Mouse (Mus musculus) liver, embryonic 14.5 days (tissue): ENCODE measurements around the gene Chrm3. TPM values are rescaled to one million over a fixed set of nuclear protein-coding genes. Genes with fewer than 3 reads are reported as not detected.

Experiments
- ATAC-seq: fragments of 200-750 bp; cut with Nextera tagmentation; 2 replicates; pipeline ENCODE4 v1.8.0; 2017; ENCODE audit warnings: moderate number of reproducible peaks, mild to moderate bottlenecking, moderate library complexity; ENCODE audit not compliant: insufficient read depth
- DNase-seq, 3 experiments: peaks; one replicate each; pipeline ENCODE4 v3.0.0-alpha.2; 2012 to 2013; ENCODE audit warnings: low read depth in 3 of 3, low spot score in 3 of 3
- H3K27ac ChIP-seq: fragments of 300-500 bp; sonication (generic); 2 replicates; pipeline ENCODE4 v1.5.1; 2014; ENCODE audit warnings: moderate library complexity, mild to moderate bottlenecking, control low read depth, inconsistent platforms
- H3K27me3 ChIP-seq: fragments of 300-500 bp; sonication (generic); 2 replicates; pipeline ENCODE4 v1.6.1; 2014; ENCODE audit warnings: mild to moderate bottlenecking, low read length, moderate library complexity; ENCODE audit not compliant: control insufficient read depth, insufficient read depth
- H3K36me3 ChIP-seq: fragments of 300-500 bp; sonication (generic); replicated peaks from 2 replicates; pipeline ENCODE4 v1.6.1; 2014; ENCODE audit warnings: low read depth; ENCODE audit not compliant: control insufficient read depth, insufficient read depth
- H3K4me1 ChIP-seq, 2 experiments: fragments of 200-500 bp in 1 of 2; fragments of 300-500 bp in 1 of 2; sonication (generic) in 1 of 2; replicated peaks; 2 replicates each; pipeline ENCODE4 v1.6.1; 2012 to 2014; ENCODE audit warnings: antibody characterized with exemption in 1 of 2, inconsistent platforms in 1 of 2, low read length in 1 of 2; ENCODE audit not compliant: control insufficient read depth in 2 of 2, insufficient read depth in 2 of 2
- H3K4me2 ChIP-seq: fragments of 300-500 bp; sonication (generic); 2 replicates; pipeline ENCODE4 v1.6.1; 2014; ENCODE audit warnings: low read depth, mild to moderate bottlenecking, control low read depth, moderate library complexity
- H3K4me3 ChIP-seq, 2 experiments: fragments of 200-500 bp in 1 of 2; fragments of 300-500 bp in 1 of 2; sonication (generic) in 1 of 2; 2 replicates each; pipeline ENCODE4 v1.5.1; 2012 to 2014; ENCODE audit warnings: low read depth in 2 of 2, low read length in 2 of 2, mild to moderate bottlenecking in 2 of 2, control low read depth in 1 of 2, inconsistent platforms in 1 of 2, moderate library complexity in 1 of 2; ENCODE audit not compliant: insufficient read depth in 1 of 2
- H3K9ac ChIP-seq: fragments of 300-500 bp; sonication (generic); replicated peaks from 2 replicates; pipeline ENCODE4 v1.6.1; 2014; ENCODE audit warnings: mild to moderate bottlenecking, control low read depth, moderate library complexity
- H3K9me3 ChIP-seq: fragments of 300-500 bp; sonication (generic); 2 replicates; pipeline ENCODE4 v1.6.1; 2016; ENCODE audit warnings: low read length, mixed read lengths; ENCODE audit not compliant: control insufficient read depth
- CTCF ChIP-seq: IDR thresholded peaks from 2 replicates; pipeline ENCODE4 v1.5.1; 2016; ENCODE audit warnings: antibody characterized with exemption, low read depth, control low read depth
- EP300 ChIP-seq: IDR thresholded peaks from 2 replicates; pipeline ENCODE4 v1.6.1; 2016; ENCODE audit warnings: antibody characterized with exemption, low read depth
- WGBS: fragments of 180-500 bp; shearing (Covaris S2); extraction: QIAGEN DNeasy Blood & Tissue Kit; methylation state at CpG from one replicate; pipeline ENCODE4 v1.1.7; 2014; ENCODE audit not compliant: insufficient replicate concordance; 5-methylcytosine and 5-hydroxymethylcytosine counted together
- polyA plus RNA-seq, 2 experiments: library from polyadenylated mRNA; depleted of rRNA in 1 of 2; stranded (reverse) in 1 of 2; unstranded in 1 of 2; fragments of >200 nt; fragmentation: Nextera tagmentation in 1 of 2; extraction: Ambion mirVana in 1 of 2; gene quantifications; 2 replicates each; pipeline versions ENCODE4 v1.2.1 to v1.2.3; 2012 to 2014

The Chrm3 gene
- polyA plus RNA-seq, 2 experiments, result 0.03 TPM; not detected in 1

DNA sequence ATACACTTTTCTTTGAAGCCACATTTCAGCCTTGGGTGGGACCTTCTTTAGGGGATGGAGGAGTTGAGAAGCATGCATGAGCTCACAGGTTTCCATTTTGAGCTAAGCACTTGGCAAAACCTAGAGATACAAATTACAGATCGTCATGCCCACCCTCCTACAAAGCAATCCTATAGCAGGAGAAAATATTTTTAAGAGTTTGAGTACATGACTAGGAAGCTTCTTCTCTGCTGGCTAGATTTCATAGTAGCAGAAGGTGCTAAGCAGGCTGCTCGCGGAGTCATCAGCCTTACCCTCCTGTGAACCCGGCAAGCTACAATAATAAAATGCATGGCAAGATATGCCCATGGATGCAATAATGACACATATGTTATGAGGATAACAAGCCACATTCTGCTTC is 124.4 kb downstream of the Chrm3 start:
- no peaks in the 10 kb centered on the region for H3K36me3 ChIP-seq
- ATAC-seq, result no peak
- no peak for DNase-seq
- WGBS, result 81% methylated on average over 4 of the region's 4 CpGs
- TF ChIP-seq CTCF (no peak), EP300 (no peak)
- no peaks in the 10 kb centered on the region for H3K27me3 ChIP-seq
- no peaks in the 10 kb centered on the region for H3K9me3 ChIP-seq
- H3K9ac ChIP-seq, result no peak overlapping the region
- H3K4me1 ChIP-seq, result no peaks in the 10 kb centered on the region
- H3K27ac ChIP-seq, result no peak overlapping the region
- H3K4me2 ChIP-seq, result no peak overlapping the region
- H3K4me3 ChIP-seq, result no peak overlapping the region

DNA sequence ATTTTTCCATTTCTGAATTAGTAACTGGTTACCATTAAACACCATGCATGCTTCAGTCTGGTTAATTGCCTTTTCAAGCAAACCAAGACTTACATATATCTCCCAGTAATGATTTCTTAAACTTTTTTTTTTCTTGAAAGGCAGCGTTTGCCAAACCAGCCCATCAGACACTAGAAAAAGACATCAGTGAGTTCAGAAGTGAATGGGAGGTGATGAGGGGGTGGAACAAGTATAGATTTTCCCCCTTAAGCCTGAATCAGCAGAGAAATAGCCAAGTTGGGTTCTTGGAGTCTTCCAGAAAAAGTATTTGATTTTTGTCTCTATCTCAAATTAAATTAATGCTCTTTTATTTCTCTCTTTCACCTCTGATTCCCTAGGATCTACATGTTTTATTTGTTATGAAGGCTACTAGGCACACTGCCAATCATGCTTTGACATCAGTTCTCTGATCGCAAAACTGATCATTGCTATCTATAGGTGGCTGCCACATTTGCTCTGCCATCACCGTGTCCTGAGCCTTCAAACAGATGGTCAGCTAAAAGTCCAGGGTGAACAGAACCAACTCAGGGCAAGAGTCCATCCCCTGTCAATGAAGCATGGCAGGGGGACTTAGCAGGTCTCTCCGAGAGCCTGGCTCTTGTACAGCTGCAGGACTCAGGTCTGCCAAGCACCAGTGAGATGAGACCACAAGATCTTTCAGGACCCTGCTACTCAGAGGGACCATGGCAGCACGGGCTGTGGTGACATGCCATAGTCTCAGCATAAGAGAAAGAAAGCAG is 125.1 kb downstream of the Chrm3 start:
- Histone ChIP-seq H3K9ac (no peak overlapping the region), H3K36me3 (no peaks in the 10 kb centered on the region), H3K4me1 (no peaks in the 10 kb centered on the region), H3K4me3 (no peak overlapping the region), H3K9me3 (no peaks in the 10 kb centered on the region), H3K4me2 (no peak overlapping the region), H3K27ac (no peak overlapping the region), H3K27me3 (no peaks in the 10 kb centered on the region)
- WGBS, result 48% methylated on average over 5 of the region's 5 CpGs
- ATAC-seq (no peak), DNase-seq (no peak)
- no peak for TF ChIP-seq CTCF
- no peak for TF ChIP-seq EP300

DNA sequence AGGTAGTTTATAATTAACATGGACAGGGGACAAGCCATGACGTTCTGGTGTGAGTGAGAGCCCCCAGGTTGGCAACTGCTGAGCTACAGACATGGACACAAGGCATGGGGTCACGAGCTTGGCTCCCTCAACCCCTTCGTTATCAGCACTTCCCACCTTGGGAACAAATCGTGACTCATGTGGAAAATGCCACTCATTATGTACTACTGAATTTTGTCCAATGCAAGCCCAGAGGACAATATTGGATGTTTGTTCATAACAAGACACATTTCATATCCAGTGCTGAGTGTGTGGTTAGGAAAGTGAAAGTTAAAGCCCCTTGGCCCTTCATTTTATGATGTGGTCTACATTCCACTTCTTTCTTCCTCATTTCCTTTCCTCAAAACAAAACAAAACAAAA is 140.2 kb downstream of the Chrm3 start:
- no peaks in the 10 kb centered on the region for H3K4me1 ChIP-seq
- TF ChIP-seq CTCF (no peak), EP300 (no peak)
- no peaks in the 10 kb centered on the region for H3K9me3 ChIP-seq
- no peak overlapping the region for H3K4me3 ChIP-seq
- H3K27me3 ChIP-seq, result no peaks in the 10 kb centered on the region
- ATAC-seq (no peak), DNase-seq (no peak)
- H3K36me3 ChIP-seq, result no peaks in the 10 kb centered on the region
- WGBS, result 40% methylated on average over 4 of the region's 4 CpGs
- H3K27ac ChIP-seq, result no peak overlapping the region
- H3K4me2 ChIP-seq, result no peak overlapping the region
- H3K9ac ChIP-seq, result no peak overlapping the region

DNA sequence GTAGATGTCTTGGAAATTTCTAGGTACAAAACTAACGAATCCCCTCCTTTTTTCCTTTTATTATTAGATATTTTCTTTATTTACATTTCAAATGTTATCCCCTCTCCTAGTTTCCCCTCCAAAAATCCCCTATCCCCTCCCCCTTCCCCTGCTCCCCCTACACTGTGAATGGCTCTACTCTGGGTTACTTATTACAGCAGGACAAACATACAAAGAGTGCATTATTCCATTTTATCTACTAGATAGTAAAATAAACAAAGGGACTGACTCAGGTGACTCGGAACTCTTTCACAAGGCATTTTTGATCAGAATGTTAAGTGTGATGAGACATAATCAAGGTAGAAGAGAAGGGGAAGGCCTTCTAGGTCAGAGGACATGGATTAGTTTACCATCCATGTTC is 148.5 kb downstream of the Chrm3 start:
- Histone ChIP-seq H3K4me1 (no peaks in the 10 kb centered on the region), H3K27ac (no peak overlapping the region), H3K4me3 (no peak overlapping the region), H3K9ac (no peak overlapping the region), H3K27me3 (no peaks in the 10 kb centered on the region), H3K4me2 (no peak overlapping the region), H3K36me3 (no peaks in the 10 kb centered on the region), H3K9me3 (no peaks in the 10 kb centered on the region)
- 44% methylated on average over 2 of the region's 2 CpGs for WGBS
- DNase-seq, result no peak
- ATAC-seq, result no peak
- TF ChIP-seq EP300 (no peak), CTCF (no peak)

DNA sequence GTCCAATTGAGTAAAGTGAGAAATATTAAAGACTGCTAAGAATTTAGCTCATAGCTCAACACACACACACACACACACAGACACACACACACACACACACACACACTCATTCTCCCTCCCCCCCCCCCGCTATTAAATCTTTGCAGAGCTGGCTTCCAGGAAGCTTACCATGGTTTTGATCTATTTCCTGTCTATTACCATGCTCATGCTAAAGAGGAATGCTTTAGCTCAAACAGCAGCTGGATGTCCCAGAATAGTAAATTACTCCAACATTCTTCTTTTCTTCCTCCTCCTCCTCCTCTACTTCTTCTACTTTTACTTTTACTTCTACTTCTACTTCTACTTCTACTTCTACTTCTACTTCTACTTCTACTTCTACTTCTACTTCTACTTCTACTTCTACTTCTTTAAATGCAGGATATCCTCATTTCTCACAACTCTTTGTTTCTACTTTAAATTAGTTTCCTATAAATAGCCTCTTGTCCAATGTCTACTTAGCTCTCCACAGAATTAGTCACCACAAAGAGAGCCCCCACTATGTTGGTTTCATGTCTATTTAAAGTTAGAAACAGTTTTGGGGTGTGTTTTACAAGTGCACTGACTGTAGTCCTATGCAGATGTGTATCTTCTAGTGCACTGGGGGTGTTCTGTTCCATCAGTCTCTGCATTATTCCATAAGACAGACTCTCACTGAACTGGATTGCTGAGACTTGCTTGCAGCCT is 150.0 kb downstream of the Chrm3 start:
- Histone ChIP-seq H3K27me3 (no peaks in the 10 kb centered on the region), H3K4me2 (no peak overlapping the region), H3K4me3 (no peak overlapping the region), H3K27ac (no peak overlapping the region), H3K36me3 (no peaks in the 10 kb centered on the region), H3K9ac (no peak overlapping the region), H3K9me3 (no peaks in the 10 kb centered on the region), H3K4me1 (no peaks in the 10 kb centered on the region)
- DNase-seq, result no peak
- 50% methylated on average over 1 of the region's 1 CpGs for WGBS
- no peak for TF ChIP-seq CTCF
- no peak for TF ChIP-seq EP300
- no peak for ATAC-seq
